Mouse (Mus musculus): ENCODE data around the gene Srrm1. TPM values are rescaled to one million over a fixed set of nuclear protein-coding genes. Genes with fewer than 3 reads are reported as not detected.
A peak's percentile ranks its signal among the peaks of the same experiment; 100 is the strongest.

Gene Srrm1
- total RNA-seq, 2 experiments from 2014 or later: 133 to 134 TPM

DNA sequence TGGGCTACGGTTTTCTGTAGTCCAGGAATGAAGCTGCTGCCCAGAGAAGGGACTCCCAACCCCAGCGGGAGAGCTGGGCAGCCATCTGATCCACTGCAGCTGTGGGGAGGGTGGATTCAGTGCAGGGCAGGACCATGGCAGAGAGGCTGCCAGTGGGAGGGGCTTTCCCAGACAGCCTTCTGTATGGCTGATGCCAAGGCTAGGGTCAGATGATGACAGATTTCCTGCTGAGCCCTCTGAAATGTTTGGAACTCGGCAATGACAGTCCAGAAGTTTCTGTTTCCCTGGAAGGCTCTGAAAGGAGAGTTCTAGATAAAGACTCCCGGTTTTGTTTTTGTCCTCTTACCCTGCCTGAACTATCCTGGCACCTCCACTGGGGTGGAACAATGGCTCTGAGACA lies 40.4 kb downstream of the Srrm1 start:
- intact Hi-C loops (cut with DNase I): loop anchor here (5.0 kb wide), 1 partner anchor 40 kb away; the partner anchor contains the start of gene Clic4

DNA sequence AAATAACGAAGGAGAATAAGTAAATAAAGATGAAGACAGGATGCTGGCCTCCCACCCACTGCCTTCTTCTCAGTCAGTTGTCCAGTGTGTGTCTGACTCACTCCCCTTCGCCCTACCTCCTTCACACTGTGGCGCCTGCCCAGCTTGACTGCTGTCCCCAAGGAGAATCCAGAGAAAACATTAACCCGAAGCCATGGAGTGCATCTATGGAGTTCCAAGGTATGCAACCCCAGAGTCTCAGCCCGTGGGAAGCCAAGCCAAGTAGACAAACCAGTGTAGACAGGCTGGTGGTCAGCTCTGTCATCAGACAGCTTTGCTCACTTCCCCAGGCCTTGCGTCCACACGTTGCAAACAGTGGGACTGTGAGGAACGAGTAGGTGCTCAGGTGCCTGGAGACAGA lies 42.8 kb downstream of the Srrm1 start:
- no peak for DNase-seq (ENCODE audit: extremely low spot score in 1 of 2, low spot score in 2 of 2)
- intact Hi-C loops (cut with DNase I): loop anchor here (5.0 kb wide), 1 partner anchor 38 kb away; the partner anchor contains the start of gene Clic4

More for the DNA sequence above, 40.4 kb downstream of the Srrm1 start:
- peak in 1 of 2 experiments; percentile 79 for DNase-seq (ENCODE audit: extremely low spot score in 1 of 2, low spot score in 2 of 2)

DNA sequence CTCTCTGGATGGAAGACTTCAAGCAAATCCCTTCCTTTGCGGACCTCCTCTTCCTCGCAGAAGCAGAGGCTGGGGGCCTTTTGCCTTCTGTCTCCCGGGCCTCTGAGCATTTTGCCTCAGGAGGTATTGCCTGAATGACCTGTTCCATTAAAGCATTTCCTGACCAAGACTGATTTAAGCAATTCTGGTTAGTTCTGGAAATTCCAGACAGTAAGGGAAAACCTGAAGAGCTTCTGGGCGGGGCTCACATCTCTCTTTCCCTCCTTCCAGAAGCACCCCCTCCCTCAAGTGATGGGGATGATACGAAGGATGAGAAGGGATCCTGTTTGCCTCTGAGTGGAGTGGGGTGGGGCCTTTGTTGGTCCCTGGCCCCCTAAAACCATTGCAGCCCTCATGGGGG lies 43.4 kb downstream of the Srrm1 start:
- DNase-seq (ENCODE audit: extremely low spot score in 1 of 2, low spot score in 2 of 2): no peak
- intact Hi-C loops (cut with DNase I): loop anchor here (5.0 kb wide), 1 partner anchor 37 kb away; the partner anchor contains the start of gene Clic4

DNA sequence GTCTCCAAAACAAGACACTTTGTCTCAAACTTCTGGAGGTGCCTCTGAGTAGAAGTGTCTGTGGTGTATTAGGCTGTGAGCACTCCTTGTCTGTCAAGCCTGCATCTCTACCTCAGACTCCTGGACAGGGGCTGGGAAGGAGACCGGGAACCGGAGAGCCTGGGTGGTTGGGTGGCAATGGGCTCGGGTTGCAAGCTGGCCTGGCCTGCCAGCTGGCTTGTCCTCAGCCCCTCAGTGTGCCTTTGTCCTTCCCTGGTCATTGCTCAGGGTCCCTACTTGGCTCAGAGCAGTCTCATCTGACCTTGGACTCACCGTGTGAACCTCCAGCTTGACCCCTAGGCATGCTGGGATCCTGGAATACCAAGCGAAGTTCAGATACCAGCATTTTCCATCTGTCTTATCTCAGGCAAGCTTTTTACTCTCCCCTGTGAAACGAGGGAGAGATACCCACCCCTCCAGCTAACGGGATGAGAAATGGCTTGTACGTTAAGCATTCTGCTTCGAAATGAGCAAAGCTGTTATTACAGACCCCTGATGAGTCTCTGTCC lies 43.9 kb downstream of the Srrm1 start:
- no peak for DNase-seq (ENCODE audit: extremely low spot score in 1 of 2, low spot score in 2 of 2)
- intact Hi-C loops (cut with DNase I): no loop called here

DNA sequence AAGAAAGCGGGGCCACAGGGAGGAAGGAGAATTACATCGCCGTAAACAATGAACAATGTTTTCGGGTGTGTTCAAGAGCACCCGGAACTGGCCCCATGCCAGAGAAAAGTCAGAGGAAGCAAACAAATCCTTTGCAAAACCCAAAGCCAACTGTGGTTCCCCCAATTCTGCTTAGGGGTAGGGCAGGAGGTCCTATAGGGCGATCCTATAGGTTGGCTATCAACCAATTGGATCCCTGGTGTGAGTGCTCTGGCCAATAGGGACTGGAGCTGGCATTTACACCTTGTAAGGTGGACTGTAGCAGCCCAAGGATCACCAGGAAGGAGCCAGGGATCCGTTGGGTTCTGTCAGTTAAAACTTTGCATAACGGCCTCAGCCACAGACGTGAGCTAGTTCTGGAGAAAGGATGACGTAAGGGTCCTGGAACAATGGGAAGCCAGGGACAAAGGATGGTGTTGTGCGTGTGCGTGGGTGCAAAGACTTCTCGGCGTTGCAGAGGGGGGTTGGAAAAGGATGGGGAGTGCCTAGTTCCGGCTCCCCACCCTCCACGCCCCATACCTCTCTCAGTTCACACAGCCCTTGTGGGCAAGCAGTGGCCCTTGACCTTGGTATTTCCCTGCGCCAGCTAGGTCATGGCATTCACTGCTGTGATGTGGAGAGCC lies 46.0 kb downstream of the Srrm1 start:
- intact Hi-C loops (cut with DNase I): no loop called here
- DNase-seq (ENCODE audit: extremely low spot score in 1 of 2, low spot score in 2 of 2): peak in 1 of 2 experiments; percentile 70

DNA sequence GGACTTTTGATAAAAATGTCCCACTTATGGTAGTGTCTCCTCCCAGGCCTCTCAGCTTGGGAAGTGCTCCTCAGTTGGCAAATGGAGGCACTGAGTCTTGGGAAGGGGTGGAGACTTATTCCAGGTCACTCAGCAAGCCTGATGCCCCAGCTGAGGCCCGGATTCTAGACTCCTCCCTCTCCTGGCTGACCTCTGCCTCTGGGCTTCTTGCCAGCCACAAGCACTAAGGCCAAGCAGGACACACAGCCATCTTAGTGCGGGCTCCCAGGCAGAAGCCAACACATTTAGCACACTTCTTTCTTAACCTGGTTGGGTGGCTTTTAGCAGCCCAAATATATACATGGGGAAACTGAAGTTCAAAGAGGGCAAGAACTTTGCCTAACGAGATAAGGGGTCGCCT lies 46.6 kb downstream of the Srrm1 start:
- peak in 1 of 2 experiments; percentile 69 for DNase-seq (ENCODE audit: extremely low spot score in 1 of 2, low spot score in 2 of 2)
- intact Hi-C loops (cut with DNase I): no loop called here

DNA sequence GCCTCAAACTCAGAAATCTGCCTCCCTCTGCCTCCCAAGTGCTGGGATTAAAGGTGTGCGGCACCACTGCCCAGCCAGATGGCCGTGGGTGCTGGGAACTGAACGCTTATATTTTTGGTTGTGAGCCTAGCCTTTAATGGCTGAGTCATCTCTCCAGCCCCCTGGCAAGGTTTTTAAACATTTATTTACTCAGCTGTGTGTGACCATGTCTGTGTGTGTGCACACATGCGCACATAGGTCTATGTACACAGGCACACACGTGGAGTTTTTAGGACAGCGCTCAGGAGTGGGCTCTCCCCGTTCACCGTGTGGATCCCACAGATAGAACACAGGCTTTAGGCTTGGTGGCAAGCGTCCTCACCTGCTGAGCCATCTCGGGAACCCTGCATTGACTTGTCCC lies 50.9 kb downstream of the Srrm1 start:
- no peak for DNase-seq (ENCODE audit: extremely low spot score in 1 of 2, low spot score in 2 of 2)
- intact Hi-C loops (cut with DNase I): no loop called here

DNA sequence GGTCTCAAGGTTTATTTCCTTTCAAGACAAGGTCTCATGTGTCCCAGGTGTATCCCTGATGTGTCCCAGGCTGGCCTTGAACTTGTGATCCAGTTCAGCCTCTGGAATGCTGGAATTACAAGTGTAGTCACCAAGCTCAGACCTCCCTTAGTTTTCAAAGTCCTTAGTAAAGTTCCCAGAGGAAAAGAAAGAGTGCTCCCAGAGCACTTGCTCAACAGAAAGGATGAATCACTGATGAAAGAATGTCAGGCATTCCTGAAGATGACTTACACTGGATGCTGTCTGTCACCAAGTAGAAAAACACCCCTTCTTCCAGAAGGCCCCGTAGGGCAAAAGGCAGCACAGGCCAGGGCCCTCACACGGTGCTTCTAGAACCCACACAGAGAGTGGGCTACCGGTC lies 52.0 kb downstream of the Srrm1 start:
- intact Hi-C loops (cut with DNase I): no loop called here

DNA sequence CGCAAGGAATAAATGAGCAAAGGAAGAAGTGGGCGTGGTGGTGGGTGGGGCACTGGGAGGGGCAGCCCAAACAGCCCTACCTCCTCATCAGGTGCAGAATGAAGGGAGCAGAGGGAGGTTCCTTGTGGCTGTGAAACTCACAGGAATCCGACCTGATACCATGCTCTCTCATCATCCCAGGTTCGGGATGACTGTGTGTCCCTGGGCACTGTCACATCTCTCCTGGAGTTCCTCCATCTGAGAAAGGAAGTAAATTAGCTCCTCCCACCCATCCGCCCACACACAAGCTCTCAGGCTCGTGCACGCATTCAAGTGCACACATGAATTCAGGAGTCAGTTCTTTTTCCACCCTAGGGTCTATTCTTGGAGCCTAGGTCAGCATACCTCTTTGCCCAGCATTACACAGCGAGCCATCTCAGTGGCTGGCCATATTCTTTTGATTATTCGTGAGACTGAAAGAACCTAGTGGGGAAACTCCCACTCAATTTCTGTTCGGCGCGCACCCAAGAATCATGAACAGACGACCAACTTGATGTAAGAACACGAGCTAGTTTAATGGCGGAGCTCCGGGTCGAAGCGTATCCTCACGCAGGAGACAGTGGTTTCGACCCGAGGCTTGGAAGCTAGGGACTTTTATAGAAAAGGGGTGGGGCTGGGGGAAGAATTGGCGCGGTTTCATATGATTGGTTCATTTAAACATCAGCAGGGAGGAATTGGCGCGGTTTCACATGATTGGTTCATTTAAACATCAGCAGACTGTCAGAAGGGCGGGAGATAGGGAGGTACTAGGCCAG lies 52.7 kb downstream of the Srrm1 start:
- intact Hi-C loops (cut with DNase I): no loop called here
- no peak for DNase-seq (ENCODE audit: extremely low spot score in 1 of 2, low spot score in 2 of 2)

More for the DNA sequence above, 52.0 kb downstream of the Srrm1 start:
- no peak for DNase-seq (ENCODE audit: extremely low spot score in 1 of 2, low spot score in 2 of 2)

DNA sequence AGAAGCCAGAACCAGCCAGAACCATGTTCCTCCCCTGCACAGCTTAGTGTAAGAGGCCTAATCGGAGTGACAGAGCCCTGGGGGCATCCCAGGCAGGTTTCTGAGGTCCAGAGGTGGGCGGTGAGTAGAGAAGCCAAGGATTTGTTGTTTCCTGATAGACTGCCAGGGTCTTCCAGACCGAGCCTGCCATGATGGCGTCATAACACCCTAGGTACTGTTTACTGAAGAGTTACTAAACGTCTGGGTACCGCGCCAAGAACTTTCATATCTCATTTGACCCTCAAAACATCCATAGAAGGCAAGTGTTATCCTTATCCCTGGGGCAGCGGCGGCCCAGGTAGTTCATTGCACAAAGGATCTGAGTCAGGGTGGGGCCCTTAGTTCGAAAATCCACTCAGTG lies 54.4 kb downstream of the Srrm1 start:
- intact Hi-C loops (cut with DNase I): no loop called here
- no peak for DNase-seq (ENCODE audit: extremely low spot score in 1 of 2, low spot score in 2 of 2)

DNA sequence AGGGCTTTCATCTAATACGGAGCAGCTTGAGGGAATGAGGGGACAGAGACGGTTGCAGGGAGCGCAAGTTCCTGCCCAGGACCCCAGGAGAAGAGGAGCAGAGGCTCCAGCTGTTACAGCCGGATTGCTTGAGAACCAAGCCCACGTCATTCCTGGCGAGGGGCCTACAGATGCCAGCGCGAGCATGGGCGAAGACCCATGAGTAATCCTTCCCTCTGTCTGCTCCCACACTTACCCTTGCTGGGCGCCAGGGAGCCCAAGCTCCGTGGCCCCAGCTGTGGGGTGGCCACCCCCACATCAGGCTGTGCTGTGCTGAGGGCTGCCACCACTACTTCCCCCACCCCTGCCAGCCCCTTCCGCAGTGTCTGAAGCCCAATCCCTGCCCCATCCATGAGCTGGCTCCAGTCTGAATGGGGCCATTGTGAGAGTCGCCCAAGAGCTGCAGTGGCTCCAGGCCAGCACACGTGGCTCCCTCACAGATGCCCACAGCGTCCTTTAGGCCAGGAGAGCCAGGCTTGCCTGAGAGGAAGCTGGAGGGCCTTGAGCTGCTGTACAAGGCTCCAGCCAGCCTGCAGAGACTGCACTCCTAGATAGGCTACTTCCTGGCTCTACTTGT lies 55.1 kb downstream of the Srrm1 start:
- intact Hi-C loops (cut with DNase I): no loop called here
- DNase-seq (ENCODE audit: extremely low spot score in 1 of 2, low spot score in 2 of 2): peak; percentile 66 to 78

DNA sequence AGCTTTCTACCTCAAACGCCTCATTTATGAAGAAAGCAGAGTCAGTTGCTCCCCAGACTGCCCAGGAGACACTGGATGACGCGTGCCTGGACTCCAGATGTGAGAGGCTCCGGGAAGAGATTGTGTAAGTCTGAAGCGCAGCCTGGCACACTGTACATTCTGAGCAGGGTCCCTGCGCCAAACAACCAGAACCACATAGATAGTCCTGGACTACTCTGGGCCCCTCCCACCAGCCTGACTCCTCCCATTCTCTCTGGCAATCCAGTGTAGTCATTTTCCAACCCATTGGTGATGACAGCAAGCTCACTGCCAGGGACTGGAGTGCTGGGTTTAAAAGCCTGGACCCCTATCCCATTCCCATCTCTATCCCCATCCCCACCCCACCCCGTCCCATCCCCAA lies 56.0 kb downstream of the Srrm1 start:
- intact Hi-C loops (cut with DNase I): no loop called here
- no peak for DNase-seq (ENCODE audit: extremely low spot score in 1 of 2, low spot score in 2 of 2)

DNA sequence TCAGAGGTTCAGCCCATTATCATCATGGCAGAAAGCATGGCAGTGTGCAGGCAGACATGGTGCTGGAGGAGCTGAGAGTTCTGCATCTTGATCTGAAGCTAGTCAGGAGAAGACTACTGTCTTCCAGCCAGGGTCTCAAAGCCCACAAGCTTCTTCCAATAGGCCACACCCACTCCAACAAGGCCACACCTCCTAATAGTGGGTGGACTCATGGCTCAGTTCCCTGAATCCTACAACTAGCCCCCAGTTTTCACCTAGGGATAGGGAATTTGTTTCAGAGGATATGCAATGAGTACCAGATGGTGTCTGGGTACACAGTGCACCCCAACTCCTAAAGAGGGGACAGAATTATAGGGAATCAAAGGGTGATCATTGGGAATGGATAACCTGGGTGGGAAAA lies 56.6 kb downstream of the Srrm1 start:
- intact Hi-C loops (cut with DNase I): no loop called here
- no peak for DNase-seq (ENCODE audit: extremely low spot score in 1 of 2, low spot score in 2 of 2)

DNA sequence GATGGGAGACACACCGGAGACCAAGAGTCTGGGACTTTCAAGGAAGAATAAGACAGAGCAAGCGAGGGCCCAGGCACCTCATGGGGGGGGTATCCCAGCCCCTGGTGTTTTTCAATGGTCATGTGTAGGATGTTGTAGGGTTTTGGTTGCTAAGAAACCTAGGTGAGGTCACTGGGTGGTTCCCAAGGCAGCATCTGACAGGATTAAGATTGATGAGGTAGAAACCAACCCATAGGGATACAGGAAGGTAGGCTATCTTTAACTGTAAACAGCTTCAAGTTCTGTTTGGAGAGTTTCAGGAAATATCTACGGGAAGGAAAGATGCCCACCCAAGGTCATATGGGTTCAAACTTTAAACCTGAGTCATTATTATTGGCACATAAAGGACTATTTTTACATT lies 59.3 kb downstream of the Srrm1 start:
- no peak for DNase-seq (ENCODE audit: extremely low spot score in 1 of 2, low spot score in 2 of 2)
- intact Hi-C loops (cut with DNase I): no loop called here

DNA sequence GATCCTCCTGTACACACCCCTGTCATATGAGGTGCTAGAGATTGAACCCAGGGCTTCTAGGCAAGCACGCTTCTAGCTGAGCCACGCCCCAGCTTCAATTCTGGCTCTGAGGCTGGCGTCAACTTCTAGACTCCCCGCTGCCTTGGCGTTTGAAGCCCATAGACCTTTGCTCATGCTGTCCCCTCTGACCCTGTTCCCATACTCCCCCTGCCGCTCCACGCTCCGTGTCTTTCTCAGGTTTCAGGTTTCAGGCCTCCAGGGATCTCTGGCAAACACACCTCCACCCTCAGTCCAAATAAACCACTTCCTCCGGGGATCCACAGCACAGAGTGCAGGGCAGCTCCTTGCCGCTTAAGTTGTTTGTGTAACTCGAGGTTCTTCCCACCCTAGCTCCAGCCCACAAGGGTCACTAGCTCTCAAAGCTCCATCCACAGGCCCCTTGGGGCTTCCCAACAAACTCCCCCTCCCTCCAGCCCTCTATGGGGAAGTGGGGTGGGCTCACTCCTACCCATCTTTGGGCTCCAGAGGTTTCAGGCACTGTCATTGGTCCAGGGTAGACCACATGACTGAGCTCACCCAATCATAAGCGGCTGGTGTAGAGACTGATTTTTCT lies 60.5 kb downstream of the Srrm1 start:
- intact Hi-C loops (cut with DNase I): no loop called here

DNA sequence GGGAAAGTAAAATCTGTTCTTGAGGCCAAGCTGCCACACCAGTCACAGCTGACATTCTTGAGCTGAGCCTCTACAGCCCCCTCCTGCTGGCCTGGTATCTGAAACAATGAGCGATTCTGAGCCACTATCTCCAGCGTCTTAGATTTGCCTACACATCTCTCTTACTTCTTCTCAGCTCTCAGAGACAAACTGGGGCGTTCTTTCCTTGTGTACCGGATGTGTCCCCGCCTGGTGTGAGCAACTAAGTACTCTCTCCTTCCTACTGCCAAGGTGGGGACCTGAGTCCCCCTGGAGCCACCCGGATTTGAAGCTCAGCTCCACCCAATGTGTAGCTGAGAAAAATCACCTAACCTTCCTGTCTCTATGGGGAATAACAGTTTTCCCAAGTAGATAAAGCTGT lies 61.3 kb downstream of the Srrm1 start:
- no peak for DNase-seq (ENCODE audit: extremely low spot score in 1 of 2, low spot score in 2 of 2)
- intact Hi-C loops (cut with DNase I): no loop called here

More for the DNA sequence above, 60.5 kb downstream of the Srrm1 start:
- DNase-seq (ENCODE audit: extremely low spot score in 1 of 2, low spot score in 2 of 2): peak in 1 of 2 experiments; percentile 80

DNA sequence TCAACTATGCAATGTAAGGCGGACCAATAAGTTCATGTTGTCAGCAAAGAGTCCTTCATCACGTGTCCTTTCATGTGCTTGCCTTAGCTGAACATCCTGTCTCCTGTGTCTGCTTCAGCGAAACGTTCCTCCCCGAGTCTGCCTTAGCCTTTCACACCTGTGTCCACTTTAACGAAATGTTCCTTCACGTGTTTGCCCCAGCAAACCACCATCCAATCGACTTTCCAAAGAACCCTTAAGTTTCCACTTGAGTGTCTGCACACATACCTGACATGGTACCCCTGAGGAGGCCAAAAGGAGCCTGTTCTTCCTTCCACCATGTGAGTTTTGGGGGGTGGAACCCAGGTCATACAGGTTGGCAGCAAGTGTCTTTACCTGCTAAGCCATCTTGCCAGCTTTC lies 61.9 kb downstream of the Srrm1 start:
- DNase-seq (ENCODE audit: extremely low spot score in 1 of 2, low spot score in 2 of 2): no peak
- intact Hi-C loops (cut with DNase I): no loop called here

DNA sequence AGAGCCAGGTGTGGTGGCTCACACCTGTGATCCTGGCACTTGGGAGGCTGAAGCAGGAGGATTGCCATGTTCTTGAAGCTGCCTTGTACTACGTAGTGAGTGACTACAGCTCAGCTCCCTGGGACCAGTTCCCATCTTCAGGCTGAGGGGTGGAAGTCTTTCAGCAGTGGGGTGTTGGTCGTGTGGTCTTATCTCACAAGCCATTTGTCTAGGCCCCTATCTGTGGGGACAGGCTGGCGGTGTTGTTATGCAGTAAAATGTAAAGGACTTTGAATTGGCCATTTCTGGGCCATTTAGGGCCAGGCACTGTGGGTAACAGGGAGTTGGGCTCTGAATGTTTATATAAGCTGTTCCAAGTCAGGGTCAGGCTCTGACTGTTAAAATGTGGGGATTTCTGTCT lies 65.1 kb downstream of the Srrm1 start:
- intact Hi-C loops (cut with DNase I): no loop called here
- DNase-seq (ENCODE audit: extremely low spot score in 1 of 2, low spot score in 2 of 2): no peak

DNA sequence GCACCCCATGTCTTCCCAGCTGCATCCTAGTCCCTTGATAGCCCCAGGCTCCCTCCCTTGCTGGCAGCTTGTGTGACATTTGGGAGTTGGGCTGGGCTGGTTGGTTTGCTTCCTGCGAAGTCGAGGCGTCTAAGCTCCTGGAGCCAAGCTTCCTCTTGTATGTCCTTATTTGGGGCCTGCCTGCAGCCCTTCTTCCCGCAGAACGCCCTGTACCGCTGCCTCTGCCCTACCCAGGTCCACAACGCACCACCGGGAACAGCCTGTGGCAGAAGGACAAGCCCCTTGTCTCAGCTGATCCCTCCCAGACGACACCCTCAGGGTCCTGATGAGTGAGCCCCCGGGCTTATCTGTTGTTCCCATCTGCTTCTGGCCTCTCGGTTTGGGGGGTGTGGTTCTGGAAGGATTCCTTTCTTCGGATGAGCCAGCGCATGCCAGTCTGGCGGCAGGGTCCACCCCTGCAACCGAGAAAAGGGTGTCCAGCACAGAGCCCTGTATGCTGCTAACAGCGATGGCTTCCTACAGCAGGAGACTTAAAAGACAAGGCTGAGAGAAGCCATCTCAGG lies 66.2 kb downstream of the Srrm1 start:
- DNase-seq (ENCODE audit: extremely low spot score in 1 of 2, low spot score in 2 of 2): peak in 1 of 2 experiments; percentile 50
- intact Hi-C loops (cut with DNase I): no loop called here
